Mouse (Mus musculus): Measurements from ENCODE around the gene Gm21974.
"Not testable (repeated sequence)": the region's sequence is repeated elsewhere in the genome, so short reads cannot be mapped to it uniquely, and the experiment has no call there.

The Gm21974 gene

GRCm38 (mm10) chr7:127915293-127915692 lies 20.0 kb upstream of the Gm21974 start:
- no peak for DNase-seq (ENCODE audit: low spot score)

GRCm38 (mm10) chr7:127912938-127913337 lies 17.7 kb upstream of the Gm21974 start:
- DNase-seq (ENCODE audit: low spot score): no peak

GRCm38 (mm10) chr7:127912190-127912871 lies 17.1 kb upstream of the Gm21974 start, which contains the start of gene Kat8:
Kat8 (plus strand) TSS chr7:127912516.
- peak; percentile 79 for DNase-seq (ENCODE audit: low spot score)

GRCm38 (mm10) chr7:127908656-127909055 lies 13.4 kb upstream of the Gm21974 start:
- no peak for DNase-seq (ENCODE audit: low spot score)

GRCm38 (mm10) chr7:127907939-127908338 lies 12.7 kb upstream of the Gm21974 start:
- DNase-seq (ENCODE audit: low spot score): no peak

GRCm38 (mm10) chr7:127903971-127904796 lies 8.9 kb upstream of the Gm21974 start, which contains the start of gene Bckdk:
Bckdk (plus strand) TSS chr7:127904082.
- DNase-seq (ENCODE audit: low spot score): peak; percentile 67

- no peak for DNase-seq (ENCODE audit: low spot score)
These were observed 6.5 kb upstream of the Gm21974 start for GRCm38 (mm10) chr7:127901772-127902171.

GRCm38 (mm10) chr7:127899997-127900396 lies 4.7 kb upstream of the Gm21974 start:
- DNase-seq (ENCODE audit: low spot score): no peak

GRCm38 (mm10) chr7:127898179-127898956 lies 3.1 kb upstream of the Gm21974 start:
- no peak for DNase-seq (ENCODE audit: low spot score)

- no peak for DNase-seq (ENCODE audit: low spot score)
These were observed 2.3 kb upstream of the Gm21974 start for GRCm38 (mm10) chr7:127897542-127897941.

GRCm38 (mm10) chr7:127896384-127896783 lies 1.1 kb upstream of the Gm21974 start:
- no peak for DNase-seq (ENCODE audit: low spot score)

- DNase-seq (ENCODE audit: low spot score): not testable (repeated sequence)
These were observed 637 bp upstream of the Gm21974 start for GRCm38 (mm10) chr7:127895891-127896290.

- no peak for DNase-seq (ENCODE audit: low spot score)
These were observed 774 bp downstream of the Gm21974 start for GRCm38 (mm10) chr7:127894480-127894879.

GRCm38 (mm10) chr7:127890798-127891197 lies 4.5 kb downstream of the Gm21974 start, which contains the start of gene Prss53:
Prss53 (minus strand) TSS chr7:127890970.
- DNase-seq (ENCODE audit: low spot score): no peak

- no peak for DNase-seq (ENCODE audit: low spot score)
These were observed 6.4 kb downstream of the Gm21974 start for GRCm38 (mm10) chr7:127888821-127889220.

GRCm38 (mm10) chr7:127887781-127888180 lies 7.5 kb downstream of the Gm21974 start:
- DNase-seq (ENCODE audit: low spot score): no peak

- no peak for DNase-seq (ENCODE audit: low spot score)
These were observed 8.1 kb downstream of the Gm21974 start for GRCm38 (mm10) chr7:127887191-127887590.

- no peak for DNase-seq (ENCODE audit: low spot score)
These were observed 8.7 kb downstream of the Gm21974 start for GRCm38 (mm10) chr7:127886551-127886950.

GRCm38 (mm10) chr7:127885951-127886350 lies 9.3 kb downstream of the Gm21974 start:
- DNase-seq (ENCODE audit: low spot score): no peak

- DNase-seq (ENCODE audit: low spot score): no peak
These were observed 14.8 kb downstream of the Gm21974 start for GRCm38 (mm10) chr7:127880431-127880830.

- no peak for DNase-seq (ENCODE audit: low spot score)
These were observed 16.0 kb downstream of the Gm21974 start for GRCm38 (mm10) chr7:127879301-127879700.
